Mouse (Mus musculus) urinary bladder, adult 18-20 months (tissue): ENCODE results near the gene Tmem30b.
"Not testable (repeated sequence)": the region's sequence is repeated elsewhere in the genome, so short reads cannot be mapped to it uniquely, and the experiment has no call there.

ENCODE experiments used
- DNase-seq, 2 experiments: peaks; one replicate each; pipeline ENCODE4 v3.0.0; 2022; ENCODE audit warnings: low spot score in 2 of 2, mixed read lengths in 2 of 2

Tmem30b gene

GRCm38 (mm10) chr12:73558525-73559195 is 12.5 kb upstream of the Tmem30b start:
- no peak for DNase-seq

GRCm38 (mm10) chr12:73554155-73554554 is 8.0 kb upstream of the Tmem30b start:
- peak in 1 of 2 experiments; percentile 61 for DNase-seq

- peak in 1 of 2 experiments; percentile 30 for DNase-seq
These were observed 2.1 kb upstream of the Tmem30b start for GRCm38 (mm10) chr12:73548259-73548658.

DNA sequence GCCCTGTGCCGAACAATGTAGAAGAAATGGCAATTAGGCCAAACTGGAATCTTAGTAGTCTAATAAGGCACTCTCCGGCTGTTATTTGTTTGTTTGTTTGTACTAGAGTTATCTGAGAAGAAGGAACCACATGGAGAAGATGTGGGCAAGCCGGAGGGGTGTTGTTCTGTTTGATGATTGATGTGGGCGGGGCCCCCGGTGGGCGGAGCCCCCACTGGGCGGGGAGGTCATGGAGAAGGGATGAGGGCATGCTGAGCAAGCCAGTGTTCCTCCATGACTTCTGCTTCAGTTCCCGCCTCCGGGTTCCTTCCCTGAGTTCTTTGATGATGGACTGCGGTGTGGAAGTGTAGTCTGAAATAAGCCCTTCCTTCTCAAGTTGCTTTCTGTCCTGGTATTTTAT is 1.5 kb upstream of the Tmem30b start:
- DNase-seq, result no peak

DNA sequence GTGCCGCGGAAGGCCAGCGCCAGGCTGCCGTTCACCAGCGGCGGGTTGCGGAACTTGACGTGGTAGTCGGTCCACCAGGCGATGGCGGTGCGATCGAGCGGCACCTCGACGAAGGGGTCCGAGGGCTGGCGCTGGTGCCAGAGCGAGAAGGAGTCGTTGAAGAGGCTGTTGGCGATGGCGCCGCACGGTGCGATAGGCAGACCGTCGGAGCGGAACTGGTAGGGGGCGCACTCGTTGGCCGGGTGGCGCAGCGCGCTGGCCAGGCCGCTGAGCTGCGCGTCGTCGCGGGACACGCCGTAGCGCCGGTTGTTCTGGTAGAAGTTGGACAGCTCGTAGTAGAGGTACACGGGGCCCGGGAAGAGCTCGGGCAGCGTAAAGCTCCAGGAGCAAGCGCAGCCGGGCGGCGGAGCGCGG is 513 bp downstream of the Tmem30b start:
- DNase-seq, result peak; percentile 48 to 73

- no peak for DNase-seq
These were observed 1.2 kb downstream of the Tmem30b start for GRCm38 (mm10) chr12:73544736-73545671.

DNA sequence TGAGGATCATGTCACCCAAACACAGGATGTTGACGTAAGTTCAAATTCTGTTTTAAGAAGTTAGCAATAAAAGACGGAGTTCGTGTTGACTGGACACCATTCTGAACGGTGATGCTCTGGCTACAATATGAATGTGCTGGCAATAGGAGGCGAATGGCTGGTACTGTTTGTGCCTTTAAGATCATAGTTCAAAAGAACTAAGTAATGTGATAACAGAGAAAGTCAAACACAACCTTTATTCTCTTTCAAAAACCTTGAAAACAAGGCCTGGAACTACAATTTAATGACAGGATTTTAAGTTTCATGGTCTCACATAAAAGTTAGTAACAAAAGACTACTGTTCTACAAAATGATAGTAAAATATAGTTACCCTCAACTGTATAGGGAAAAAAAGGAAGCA is 3.0 kb downstream of the Tmem30b start:
- no peak for DNase-seq

DNA sequence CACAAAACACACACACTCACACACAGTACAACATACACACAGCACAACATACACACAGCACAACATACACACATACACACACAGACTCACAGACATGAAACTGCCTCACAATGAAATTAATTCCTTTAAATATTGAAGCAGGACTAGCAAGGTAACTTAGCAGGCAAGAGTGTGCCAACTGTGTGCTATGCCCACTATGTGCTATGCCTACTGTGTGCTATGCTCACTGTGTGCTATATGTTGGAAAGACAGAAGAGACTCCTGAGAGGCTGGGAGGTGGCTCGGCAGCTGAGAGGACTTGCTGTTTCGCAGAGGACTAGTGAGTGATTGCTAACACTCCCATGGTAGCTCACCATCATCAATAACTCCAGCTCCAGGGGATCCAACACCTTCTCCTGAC is 5.8 kb downstream of the Tmem30b start:
- DNase-seq, result no peak

DNA sequence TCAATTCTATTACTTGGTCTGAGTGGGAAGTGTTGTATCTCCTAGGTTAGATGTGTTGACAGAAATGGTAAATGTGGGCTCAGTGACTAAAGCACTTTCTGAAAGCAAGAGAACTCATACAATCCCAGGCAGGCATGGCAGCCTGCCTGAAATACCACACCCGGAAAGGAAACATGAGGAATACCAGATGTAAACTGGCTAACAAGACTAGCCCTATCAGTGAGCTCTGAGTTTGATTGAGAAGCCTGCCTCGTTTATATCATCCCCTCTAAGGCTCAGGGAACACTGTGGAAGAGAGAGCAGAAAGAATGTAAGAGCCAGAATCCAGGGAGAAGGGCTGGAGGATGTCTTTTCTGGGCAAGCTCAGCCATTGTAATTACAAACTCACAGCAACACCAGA is 7.0 kb downstream of the Tmem30b start:
- no peak for DNase-seq

- DNase-seq, result not testable (repeated sequence)
These were observed 8.1 kb downstream of the Tmem30b start for GRCm38 (mm10) chr12:73538139-73538508.

- DNase-seq, result peak; percentile 24 to 32
These were observed 8.6 kb downstream of the Tmem30b start for GRCm38 (mm10) chr12:73537499-73538138.

GRCm38 (mm10) chr12:73534591-73534990 is 11.6 kb downstream of the Tmem30b start:
- peak in 1 of 2 experiments; percentile 50 for DNase-seq

DNA sequence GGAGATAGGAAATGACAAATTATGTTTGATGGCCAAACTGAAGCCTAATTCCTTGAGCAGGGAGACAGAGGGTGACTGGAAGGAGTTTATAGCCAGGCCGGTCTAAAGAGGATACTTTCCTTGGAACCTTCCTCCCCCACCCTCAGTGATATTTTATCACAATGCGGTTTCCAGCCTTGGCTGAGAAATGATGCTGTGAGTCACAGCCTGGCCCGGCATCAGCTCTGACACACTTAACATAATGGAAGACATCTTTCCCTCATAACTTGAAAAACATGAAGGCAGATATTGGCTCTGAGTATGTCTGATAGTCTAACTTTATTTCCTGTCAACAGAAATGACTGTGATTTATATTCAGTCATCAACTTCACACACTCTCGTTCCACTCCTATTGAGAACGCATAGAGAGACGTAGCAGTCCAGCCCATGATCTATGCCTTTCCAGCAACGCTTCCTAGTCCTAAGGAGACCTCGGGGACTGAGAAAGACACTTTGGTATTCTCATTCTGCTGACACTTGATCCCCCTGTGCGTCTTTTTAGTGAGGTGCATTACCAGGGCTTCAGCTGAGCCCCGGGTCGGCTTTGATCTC is 14.2 kb downstream of the Tmem30b start:
- DNase-seq, result no peak

DNA sequence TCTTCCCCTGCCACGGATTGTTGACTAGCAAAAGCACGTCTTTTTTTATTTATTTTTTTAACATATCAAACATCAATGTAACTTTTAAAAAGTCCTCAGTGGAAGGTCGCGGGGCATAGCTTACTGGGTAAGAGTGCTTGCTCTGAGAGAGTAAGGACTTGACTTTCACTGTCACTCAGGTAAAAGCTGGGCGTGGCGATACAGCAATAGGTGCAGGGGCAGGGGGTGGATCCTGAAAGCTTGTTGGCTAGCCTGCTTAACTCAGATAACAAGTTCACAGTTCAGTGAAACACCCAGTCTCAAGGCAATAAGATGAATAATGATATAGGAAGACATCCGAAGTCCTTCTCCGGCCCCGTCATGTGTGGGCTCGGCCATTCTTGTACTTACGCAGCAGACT is 16.6 kb downstream of the Tmem30b start:
- no peak for DNase-seq

- no peak for DNase-seq
These were observed 17.1 kb downstream of the Tmem30b start for GRCm38 (mm10) chr12:73529131-73529530.

DNA sequence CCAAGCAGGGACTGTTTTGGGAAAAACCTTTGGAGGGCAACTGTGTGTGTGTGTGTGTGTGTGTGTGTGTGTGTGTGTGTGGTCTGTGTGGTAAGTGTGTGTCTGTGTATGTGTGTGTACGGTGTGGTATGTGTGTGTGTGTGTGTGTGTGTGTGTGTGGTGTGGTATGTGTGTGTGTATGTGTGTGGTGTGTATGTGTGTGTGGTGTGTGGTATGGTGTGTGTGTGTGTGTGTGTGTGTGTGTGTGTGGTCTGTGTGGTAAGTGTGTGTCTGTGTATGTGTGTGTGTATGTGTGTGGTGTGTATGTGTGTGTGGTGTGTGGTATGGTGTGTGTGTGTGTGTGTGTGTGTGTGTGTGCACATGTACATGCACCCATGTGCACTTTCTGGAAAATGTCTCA is 18.1 kb downstream of the Tmem30b start:
- not testable (repeated sequence) for DNase-seq

DNA sequence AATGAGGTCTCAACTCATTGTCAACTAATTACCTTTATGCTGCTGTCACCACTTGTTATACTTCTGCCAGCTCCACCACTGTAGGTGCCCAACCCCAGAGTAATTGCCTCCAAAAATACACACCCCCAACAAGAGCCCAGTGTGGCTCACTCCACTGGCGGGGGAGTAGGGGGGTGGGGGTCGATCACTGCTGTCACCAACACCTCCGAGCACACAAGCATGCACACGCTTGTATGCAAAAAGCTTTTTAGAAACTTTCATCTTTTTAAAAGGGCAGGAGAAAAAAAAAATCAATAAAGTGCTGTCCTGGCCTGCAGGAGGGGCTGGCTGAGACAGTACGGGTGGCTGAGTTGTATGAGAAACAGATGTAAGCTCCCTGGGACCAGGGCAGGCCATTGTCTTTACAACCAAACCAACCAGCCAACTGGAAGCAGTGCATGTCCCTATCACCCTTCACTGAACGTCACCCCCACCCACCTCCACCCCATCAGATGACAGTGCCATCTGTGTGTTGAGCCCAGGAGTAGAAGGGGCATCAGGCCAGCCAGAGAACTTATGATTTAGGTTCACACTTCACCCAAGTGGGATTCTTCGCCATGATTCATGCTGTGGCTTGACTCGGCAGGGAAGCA is 20.8 kb downstream of the Tmem30b start:
- no peak for DNase-seq

DNA sequence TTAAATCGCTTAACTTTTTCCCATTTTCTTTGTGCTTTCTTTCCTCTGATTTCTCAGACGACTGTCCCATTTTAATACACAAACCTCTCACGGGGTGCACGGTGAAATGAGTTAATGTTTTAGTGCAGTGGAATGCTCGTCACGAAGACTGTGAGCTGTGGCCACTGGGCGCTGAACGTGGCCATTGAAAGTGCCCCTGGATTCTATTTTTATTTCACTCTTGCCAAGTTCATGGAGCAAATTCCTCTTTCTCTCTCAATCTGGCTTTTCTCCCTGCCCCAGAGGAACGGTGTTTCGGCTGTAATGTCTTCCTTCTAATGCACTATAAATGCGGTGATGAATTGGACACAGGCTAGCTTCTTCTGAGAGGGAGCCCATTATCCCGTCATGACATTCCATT is 23.1 kb downstream of the Tmem30b start:
- no peak for DNase-seq

- no peak for DNase-seq
These were observed 24.2 kb downstream of the Tmem30b start for GRCm38 (mm10) chr12:73521944-73522343.

DNA sequence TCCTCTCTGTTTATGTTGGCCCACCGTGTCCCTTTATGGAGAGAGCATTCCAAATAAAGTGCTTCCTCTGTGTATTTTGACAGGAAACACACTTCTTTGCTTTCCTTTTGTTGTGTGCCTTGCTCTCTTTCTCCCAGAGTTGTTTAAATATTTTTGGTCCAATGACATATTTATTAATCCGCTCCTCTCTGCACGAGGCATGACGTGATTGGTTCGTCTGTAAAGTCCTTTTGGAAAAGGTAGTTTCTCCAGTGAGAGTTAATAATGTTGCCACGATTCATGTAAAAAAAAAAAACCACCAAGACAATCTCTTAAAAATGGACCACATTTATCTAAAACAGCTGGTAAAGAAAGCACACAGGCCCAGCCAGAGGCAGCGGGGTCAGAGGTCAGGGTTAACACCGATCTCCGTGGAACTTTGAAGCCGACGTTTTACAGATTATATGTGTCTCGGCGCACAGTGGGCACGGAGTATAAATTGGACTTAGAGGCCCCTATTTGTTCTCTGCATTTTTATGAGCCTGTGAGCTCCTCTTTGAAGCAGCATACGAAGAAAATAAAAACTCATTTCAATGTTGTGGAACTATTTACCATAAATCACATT is 24.9 kb downstream of the Tmem30b start:
- DNase-seq, result no peak

DNA sequence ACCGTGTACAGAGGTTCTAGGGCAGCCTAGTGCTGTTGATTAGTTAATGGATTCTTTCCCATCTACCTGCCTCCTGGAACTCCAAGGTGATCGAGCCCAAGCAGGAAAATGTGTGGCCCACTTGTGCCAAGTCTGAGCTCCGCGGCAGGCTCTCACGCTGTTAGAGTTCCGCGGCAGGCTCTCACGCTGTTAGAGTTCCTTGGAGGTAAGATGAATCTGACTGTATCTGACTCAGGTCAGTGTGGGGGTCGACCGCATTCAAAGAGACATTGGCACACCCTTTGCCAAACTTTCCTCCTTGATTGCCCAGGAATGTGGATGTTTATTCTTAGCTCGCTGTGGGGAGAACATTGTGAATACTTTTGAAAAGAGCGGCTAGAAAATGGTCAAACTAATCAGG is 28.4 kb downstream of the Tmem30b start:
- no peak for DNase-seq
